Mouse (Mus musculus): ENCODE measurements around the gene Hexim1.

DNA sequence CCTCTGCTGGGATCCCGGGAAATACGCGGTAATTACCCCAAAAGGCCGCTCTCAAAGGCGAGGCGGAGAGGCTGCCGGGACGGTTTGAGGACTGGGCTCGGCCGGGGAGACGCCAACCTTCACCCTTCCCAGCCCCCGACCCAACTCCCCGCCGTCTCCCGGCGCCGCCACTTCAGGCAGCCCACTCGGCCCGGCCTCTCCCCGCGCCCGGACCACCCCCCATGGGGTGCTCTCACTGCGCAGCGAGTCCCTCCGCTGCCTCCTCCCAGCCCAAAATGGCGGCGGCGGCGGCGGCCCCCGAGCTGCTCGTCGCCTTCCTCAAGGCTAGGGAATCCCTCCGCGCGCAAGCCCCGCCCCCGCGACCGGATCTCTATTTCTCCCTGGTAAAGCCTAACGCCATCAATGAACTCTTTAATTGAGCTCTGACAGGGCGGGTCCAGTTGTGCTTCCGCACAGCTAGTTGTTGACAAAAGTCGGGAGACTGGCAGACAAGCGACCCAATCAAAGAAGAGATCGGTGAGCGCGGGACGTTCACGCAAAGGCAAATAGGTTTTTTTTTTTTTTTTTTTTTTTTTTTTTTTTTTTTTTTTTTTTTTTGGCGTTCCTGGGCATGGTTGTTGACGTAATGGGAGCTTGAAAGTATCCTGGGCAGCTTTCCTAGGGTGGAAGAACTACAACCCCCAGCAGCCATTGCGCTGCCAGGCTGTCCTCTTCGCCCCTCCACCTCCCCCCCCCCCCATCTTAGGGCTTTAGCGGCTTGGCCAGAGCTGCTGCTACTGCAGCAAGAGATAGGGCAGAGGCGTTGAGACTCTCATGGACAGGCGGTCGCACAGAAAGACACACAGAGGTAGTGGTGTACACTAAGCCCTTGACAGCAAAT is 16.8 kb downstream of the Hexim1 start:
- peak; percentile 32 for TF ChIP-seq EP300 (IDR thresholded peaks at IDR 0.05; ENCODE audit: low read depth)
- TF ChIP-seq CTCF (IDR thresholded peaks at IDR 0.05; ENCODE audit: low read depth): no peak

Measured in liver, embryonic 14.5 days (tissue).